Mouse (Mus musculus): Measurements from ENCODE around the gene Dclk3. TPM values are rescaled to one million over a fixed set of nuclear protein-coding genes. Genes with fewer than 3 reads are reported as not detected.

Gene Dclk3
- polyA plus RNA-seq, 1 experiment: 0.05 TPM

DNA sequence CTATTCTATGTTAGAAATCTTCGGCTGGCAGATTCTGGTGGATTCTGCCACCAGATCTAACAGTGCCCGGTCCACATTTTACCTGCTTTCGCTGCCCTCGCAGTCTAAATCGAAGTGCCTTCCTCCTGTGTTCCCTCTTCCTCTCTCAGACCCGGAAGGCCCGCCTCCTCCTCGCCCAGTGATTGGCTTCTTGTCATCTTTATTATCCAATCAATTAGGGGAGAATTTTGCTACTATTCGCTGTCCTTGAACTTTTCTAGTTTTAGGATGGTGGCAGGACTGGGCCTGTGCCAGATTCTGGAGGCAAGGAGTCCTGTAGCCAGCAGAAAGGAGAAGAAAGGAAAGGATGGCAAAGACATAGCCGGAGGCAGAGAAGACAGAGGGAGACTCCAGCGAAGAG is 84.2 kb downstream of the Dclk3 start:
- H3K4me3 ChIP-seq (ENCODE audit: extremely low read depth, insufficient read depth, insufficient read length): no peak overlapping the region
- TF ChIP-seq POLR2A (IDR thresholded peaks at IDR 0.05; ENCODE audit: low read depth, low read length): no peak
- TF ChIP-seq CTCF (IDR thresholded peaks at IDR 0.05; ENCODE audit: extremely low read depth, insufficient read depth, insufficient read length, insufficient replicate concordance): no peak
- WGBS: 88% methylated on average over 11 of the region's 11 CpGs

DNA sequence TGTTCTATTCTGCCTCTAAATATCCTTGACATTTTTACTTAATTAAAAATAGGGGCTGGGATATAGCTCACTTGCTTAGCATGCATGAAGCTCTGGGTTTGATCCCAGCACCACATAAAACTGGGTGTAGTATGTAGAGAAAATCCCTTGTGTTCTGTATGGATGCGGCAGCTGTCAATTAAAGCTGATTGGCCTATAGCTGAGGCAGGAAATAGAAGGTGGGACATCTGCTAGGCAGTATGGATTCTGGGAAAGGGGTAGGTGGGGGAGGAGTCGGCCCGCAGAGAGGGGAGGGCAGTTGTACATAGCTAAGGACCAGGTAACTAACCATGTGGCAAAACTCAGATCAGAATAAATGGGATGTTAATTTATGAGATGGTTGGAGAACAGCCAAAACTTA is 85.0 kb downstream of the Dclk3 start:
- Histone ChIP-seq H3K36me3 (ENCODE audit: control insufficient read depth, insufficient read depth, low read length) (no peaks in the 10 kb centered on the region), H3K27ac (ENCODE audit: insufficient read depth, low read length) (no peak overlapping the region), H3K4me3 (ENCODE audit: extremely low read depth, insufficient read depth, insufficient read length) (no peak overlapping the region), H3K4me1 (ENCODE audit: control insufficient read depth, insufficient read depth, insufficient read length) (no peaks in the 10 kb centered on the region), H3K27me3 (ENCODE audit: control insufficient read depth, insufficient read depth, low read length) (no peaks in the 10 kb centered on the region)
- no peak for DNase-seq (ENCODE audit: low read depth in 1 of 2, low spot score in 2 of 2)
- 92% methylated on average over 3 of the region's 3 CpGs for WGBS
- TF ChIP-seq CTCF (IDR thresholded peaks at IDR 0.05; ENCODE audit: extremely low read depth, insufficient read depth, insufficient read length, insufficient replicate concordance): no peak
- no peak for TF ChIP-seq POLR2A (IDR thresholded peaks at IDR 0.05; ENCODE audit: low read depth, low read length)

More for the DNA sequence above, 84.2 kb downstream of the Dclk3 start:
- H3K27ac ChIP-seq (ENCODE audit: insufficient read depth, low read length): no peak overlapping the region
- H3K27me3 ChIP-seq (ENCODE audit: control insufficient read depth, insufficient read depth, low read length): no peaks in the 10 kb centered on the region
- no peak for DNase-seq (ENCODE audit: low read depth in 1 of 2, low spot score in 2 of 2)
- H3K36me3 ChIP-seq (ENCODE audit: control insufficient read depth, insufficient read depth, low read length): no peaks in the 10 kb centered on the region
- no peaks in the 10 kb centered on the region for H3K4me1 ChIP-seq (ENCODE audit: control insufficient read depth, insufficient read depth, insufficient read length)

DNA sequence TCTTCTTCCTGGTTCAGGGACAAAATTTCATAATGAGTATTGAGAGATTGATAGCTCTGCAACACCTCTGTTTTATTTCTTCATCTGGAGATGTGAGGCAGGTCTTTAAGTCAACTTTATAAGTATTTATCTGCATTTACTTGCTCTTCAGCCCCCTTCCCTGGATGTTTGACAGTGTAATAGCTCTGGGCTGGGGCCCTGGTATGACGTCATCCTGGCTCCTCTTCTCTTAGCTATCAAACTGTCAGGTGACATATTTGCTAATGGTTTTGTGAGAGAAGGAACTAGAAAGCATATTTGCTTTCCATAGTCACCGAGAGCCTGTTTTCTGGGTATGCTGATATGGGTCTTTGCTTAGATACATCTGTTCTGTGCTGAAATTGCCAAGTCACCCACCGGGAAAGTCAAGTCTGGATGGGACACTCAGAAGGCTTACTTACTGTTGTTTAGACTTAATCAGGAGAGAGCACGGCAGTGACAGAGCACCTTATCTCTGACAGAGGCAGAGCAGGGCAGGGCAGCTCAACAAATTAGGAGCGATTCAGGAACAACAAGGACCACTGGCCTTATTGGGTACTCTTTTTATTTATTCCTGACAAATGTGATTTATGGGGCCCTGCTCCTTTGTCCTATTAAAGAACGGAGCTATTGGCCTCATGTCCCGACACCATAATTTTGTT is 96.0 kb downstream of the Dclk3 start:
- no peak overlapping the region for H3K4me3 ChIP-seq (ENCODE audit: extremely low read depth, insufficient read depth, insufficient read length)
- H3K4me1 ChIP-seq (ENCODE audit: control insufficient read depth, insufficient read depth, insufficient read length): no peaks in the 10 kb centered on the region
- H3K36me3 ChIP-seq (ENCODE audit: control insufficient read depth, insufficient read depth, low read length): no peaks in the 10 kb centered on the region
- no peak for DNase-seq (ENCODE audit: low read depth in 1 of 2, low spot score in 2 of 2)
- H3K27me3 ChIP-seq (ENCODE audit: control insufficient read depth, insufficient read depth, low read length): no peaks in the 10 kb centered on the region
- TF ChIP-seq CTCF (IDR thresholded peaks at IDR 0.05; ENCODE audit: extremely low read depth, insufficient read depth, insufficient read length, insufficient replicate concordance) (no peak), POLR2A (IDR thresholded peaks at IDR 0.05; ENCODE audit: low read depth, low read length) (no peak)
- H3K27ac ChIP-seq (ENCODE audit: insufficient read depth, low read length): no peak overlapping the region
- WGBS: 62% methylated on average over 7 of the region's 7 CpGs

DNA sequence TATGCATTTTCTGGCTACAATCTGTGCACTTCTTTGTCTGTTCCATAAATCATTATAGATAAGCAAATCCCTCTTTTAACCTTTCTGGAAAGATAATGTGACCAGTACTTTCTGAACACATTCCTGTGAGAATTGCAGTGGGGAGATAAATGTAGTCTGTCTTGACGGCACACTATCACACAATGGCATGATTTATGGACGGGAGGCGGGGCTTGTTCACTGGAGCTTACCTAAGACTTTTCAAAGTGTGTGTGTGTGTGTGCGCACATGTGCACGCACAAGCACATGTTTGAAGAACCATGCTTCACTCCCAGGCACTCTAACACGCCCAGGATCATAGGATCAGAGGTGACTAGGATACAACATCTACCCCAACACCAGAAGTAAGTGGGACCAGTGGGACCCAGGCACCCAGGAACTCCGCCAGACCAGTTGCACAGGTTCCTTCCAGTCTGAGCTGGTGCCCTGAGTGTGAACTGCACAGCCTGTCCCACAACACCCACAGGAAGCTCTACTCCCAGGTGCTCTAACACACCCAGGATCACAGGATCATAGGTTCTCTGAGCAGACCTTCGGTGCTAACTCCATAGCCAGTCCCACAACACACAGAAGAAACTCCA is 96.7 kb downstream of the Dclk3 start:
- H3K27me3 ChIP-seq (ENCODE audit: control insufficient read depth, insufficient read depth, low read length): no peaks in the 10 kb centered on the region
- DNase-seq (ENCODE audit: low read depth in 1 of 2, low spot score in 2 of 2): no peak
- no peaks in the 10 kb centered on the region for H3K36me3 ChIP-seq (ENCODE audit: control insufficient read depth, insufficient read depth, low read length)
- no peak overlapping the region for H3K27ac ChIP-seq (ENCODE audit: insufficient read depth, low read length)
- no peaks in the 10 kb centered on the region for H3K4me1 ChIP-seq (ENCODE audit: control insufficient read depth, insufficient read depth, insufficient read length)
- WGBS: 71% methylated on average over 8 of the region's 8 CpGs
- TF ChIP-seq POLR2A (IDR thresholded peaks at IDR 0.05; ENCODE audit: low read depth, low read length) (no peak), CTCF (IDR thresholded peaks at IDR 0.05; ENCODE audit: extremely low read depth, insufficient read depth, insufficient read length, insufficient replicate concordance) (no peak)
- H3K4me3 ChIP-seq (ENCODE audit: extremely low read depth, insufficient read depth, insufficient read length): no peak overlapping the region

Other genes starting within 250 kb of the Dclk3 start
- gene Mlh1, start 167.3 kb upstream of the Dclk3 start, polyA plus RNA-seq (2012; rRNA removed): 11.7 and 14.0 TPM in 2 replicates
- gene Epm2aip1, start 167.2 kb upstream of the Dclk3 start, polyA plus RNA-seq (2012; rRNA removed): 5.0 and 5.2 TPM in 2 replicates
- gene Trank1, start 127.3 kb upstream of the Dclk3 start, polyA plus RNA-seq (2012; rRNA removed): not detected in 2 replicates